Mouse (Mus musculus): ENCODE data around the gene Itpr1.

The Itpr1 gene

GRCm38 (mm10) chr6:108444435-108444834, 231.5 kb downstream of the Itpr1 start:
- DNase-seq (ENCODE audit: low read depth): peak; percentile 73

GRCm38 (mm10) chr6:108445006-108445405, 232.1 kb downstream of the Itpr1 start:
- DNase-seq (ENCODE audit: low read depth): peak; percentile 60

- DNase-seq (ENCODE audit: low read depth): peak; percentile 54
These were observed 233.9 kb downstream of the Itpr1 start for GRCm38 (mm10) chr6:108446766-108447165.

GRCm38 (mm10) chr6:108447179-108447845, 234.4 kb downstream of the Itpr1 start:
- DNase-seq (ENCODE audit: low read depth): peak; percentile 21

GRCm38 (mm10) chr6:108448016-108448735, 235.3 kb downstream of the Itpr1 start:
- peak; percentile 91 for DNase-seq (ENCODE audit: low read depth)

- DNase-seq (ENCODE audit: low read depth): no peak
These were observed 236.0 kb downstream of the Itpr1 start for GRCm38 (mm10) chr6:108448864-108449263.

GRCm38 (mm10) chr6:108451536-108451935, 238.6 kb downstream of the Itpr1 start:
- peak; percentile 66 for DNase-seq (ENCODE audit: low read depth)

GRCm38 (mm10) chr6:108453618-108454017, 240.7 kb downstream of the Itpr1 start:
- no peak for DNase-seq (ENCODE audit: low read depth)

- DNase-seq (ENCODE audit: low read depth): no peak
These were observed 241.4 kb downstream of the Itpr1 start for GRCm38 (mm10) chr6:108454061-108454891.

- peak; percentile 18 for DNase-seq (ENCODE audit: low read depth)
These were observed 242.3 kb downstream of the Itpr1 start for GRCm38 (mm10) chr6:108454979-108455836.

GRCm38 (mm10) chr6:108456231-108457062, 243.6 kb downstream of the Itpr1 start:
- DNase-seq (ENCODE audit: low read depth): peak; percentile 16

GRCm38 (mm10) chr6:108457063-108457405, 244.1 kb downstream of the Itpr1 start:
- peak; percentile 56 for DNase-seq (ENCODE audit: low read depth)

- DNase-seq (ENCODE audit: low read depth): peak; percentile 86
These were observed 244.8 kb downstream of the Itpr1 start for GRCm38 (mm10) chr6:108457516-108458181.

- DNase-seq (ENCODE audit: low read depth): no peak
These were observed 245.3 kb downstream of the Itpr1 start for GRCm38 (mm10) chr6:108458182-108458571.

GRCm38 (mm10) chr6:108458826-108459225, 245.9 kb downstream of the Itpr1 start:
- DNase-seq (ENCODE audit: low read depth): no peak

GRCm38 (mm10) chr6:108464308-108464979, 251.5 kb downstream of the Itpr1 start:
- no peak for DNase-seq (ENCODE audit: low read depth)

GRCm38 (mm10) chr6:108465159-108465558, 252.3 kb downstream of the Itpr1 start:
- no peak for DNase-seq (ENCODE audit: low read depth)

GRCm38 (mm10) chr6:108466061-108466531, 253.2 kb downstream of the Itpr1 start:
- DNase-seq (ENCODE audit: low read depth): no peak

- DNase-seq (ENCODE audit: low read depth): peak; percentile 26
These were observed 254.7 kb downstream of the Itpr1 start for GRCm38 (mm10) chr6:108467597-108467996.

Measured in NIH3T3 (cell line).